Mouse (Mus musculus) WW6 (cell line): Measurements from ENCODE around the gene Mthfs.
"Not testable (repeated sequence)": the region's sequence is repeated elsewhere in the genome, so short reads cannot be mapped to it uniquely, and the experiment has no call there.

Source experiments
- DNase-seq: peaks from one replicate; pipeline ENCODE4 v3.0.0-alpha.2; 2013; ENCODE audit warnings: low read depth, low spot score

The Mthfs gene

DNA sequence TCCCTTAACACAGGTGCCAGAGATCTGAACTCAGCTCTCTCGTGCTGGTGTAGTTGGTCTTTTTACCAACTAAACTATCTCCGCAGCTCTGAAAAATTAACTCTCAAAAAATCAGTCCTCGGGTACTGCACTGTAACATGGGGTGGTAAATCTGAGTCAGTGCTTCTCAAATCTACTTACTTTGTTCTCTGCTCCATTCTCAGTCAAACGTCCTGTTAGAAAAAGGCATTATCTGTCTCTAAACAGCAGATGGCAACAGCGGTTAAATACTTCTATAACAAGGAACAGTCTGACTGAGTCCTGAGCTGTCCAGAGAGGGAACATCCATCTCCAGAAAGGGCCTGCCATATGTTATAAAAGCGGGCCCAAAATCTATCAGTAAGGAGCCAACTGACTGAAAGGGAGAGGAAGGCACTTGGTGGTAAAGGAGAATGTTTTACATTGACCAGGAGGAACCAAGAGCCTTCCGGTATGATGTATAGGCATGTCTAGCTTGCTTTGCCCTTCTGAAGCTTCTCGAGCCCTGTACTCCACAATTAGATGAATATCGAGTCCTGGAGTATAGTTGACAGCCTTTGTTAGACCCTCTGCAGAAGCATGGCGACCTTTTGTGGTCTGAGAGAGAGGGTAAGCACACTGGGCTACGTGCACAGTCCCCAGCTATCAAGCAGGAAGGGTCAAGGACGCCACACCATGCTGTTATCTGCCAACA is at the start of gene Mthfs:
Mthfs (plus strand) TSS at position 324 of the 712 bp plus-strand sequence.
- DNase-seq = not testable (repeated sequence)

DNA sequence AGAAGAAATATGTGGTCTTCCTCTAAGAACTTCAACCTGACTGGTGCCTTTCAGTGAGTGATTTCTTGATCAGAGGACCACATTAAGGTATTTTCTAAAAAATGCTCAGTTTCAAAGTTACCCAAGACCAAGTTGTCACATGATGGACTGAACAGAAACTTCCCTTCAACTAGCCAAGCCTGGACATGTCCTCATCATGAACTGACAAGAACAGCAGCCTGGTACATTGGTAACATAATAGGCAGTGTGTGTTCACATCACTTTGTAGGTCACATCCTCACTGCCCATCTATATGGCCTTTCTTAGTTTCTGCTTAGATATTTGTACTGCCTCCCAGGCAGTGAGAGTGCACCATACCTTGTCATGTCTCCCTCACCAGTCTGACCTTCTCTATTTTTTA is 37.9 kb upstream of the Mthfs start:
- not testable (repeated sequence) for DNase-seq

DNA sequence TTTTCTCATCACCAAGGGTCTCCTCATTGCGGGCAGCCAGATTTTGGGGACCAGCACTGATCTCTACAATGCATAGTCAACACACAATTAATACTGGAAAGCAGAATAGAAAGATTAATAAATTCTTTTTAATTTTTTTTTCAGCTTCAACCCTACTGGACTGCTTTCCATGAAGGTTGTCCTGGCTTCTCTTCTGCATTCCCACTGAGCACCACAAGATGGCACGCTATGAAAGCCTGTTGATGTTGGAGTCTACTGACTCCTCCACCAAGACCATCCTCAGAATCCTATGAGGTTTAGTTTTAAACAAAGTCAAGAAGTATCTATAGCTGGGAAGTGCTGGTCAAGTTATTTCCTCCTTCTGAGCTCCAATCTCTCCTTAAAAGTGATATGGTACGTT is 31.6 kb upstream of the Mthfs start:
- DNase-seq = not testable (repeated sequence)

DNA sequence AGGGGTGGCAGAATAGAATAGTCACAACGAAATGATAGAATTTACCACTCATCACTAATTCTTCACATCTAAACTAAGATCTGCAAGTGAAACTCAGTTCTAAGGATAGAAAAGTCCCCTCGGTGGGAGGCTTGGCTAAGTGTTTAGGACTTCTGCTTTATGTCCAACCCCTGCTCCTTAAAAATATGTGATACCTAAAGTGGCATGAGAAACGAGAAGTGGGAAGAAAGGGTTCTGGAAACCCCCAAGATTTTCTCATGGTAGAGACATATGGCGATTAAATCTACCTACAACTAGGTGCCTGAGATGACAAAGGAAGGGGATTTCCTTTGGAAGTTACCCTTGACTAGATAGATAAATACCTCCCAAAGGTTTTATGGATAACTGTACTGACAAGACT is 31.0 kb upstream of the Mthfs start:
- DNase-seq = not testable (repeated sequence)

DNA sequence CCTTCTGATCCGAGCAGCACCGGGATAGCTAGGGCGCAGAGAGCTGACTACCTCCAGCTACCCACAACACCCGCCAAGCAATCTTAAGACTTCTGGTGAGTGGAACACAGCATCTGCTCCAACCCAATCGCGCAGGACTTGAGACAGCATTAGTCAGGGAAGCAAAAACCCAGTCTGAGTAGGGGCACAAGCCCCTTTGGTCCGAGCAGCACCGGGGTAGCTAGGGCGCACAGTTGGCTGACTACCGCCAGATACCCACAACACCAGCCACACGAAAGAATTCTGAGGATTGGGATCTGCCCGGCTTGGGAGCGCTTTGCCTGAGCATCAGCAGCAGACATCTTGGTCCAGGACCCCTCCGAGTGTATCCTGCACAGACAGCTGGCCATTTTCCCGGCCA is 23.5 kb upstream of the Mthfs start:
- not testable (repeated sequence) for DNase-seq

DNA sequence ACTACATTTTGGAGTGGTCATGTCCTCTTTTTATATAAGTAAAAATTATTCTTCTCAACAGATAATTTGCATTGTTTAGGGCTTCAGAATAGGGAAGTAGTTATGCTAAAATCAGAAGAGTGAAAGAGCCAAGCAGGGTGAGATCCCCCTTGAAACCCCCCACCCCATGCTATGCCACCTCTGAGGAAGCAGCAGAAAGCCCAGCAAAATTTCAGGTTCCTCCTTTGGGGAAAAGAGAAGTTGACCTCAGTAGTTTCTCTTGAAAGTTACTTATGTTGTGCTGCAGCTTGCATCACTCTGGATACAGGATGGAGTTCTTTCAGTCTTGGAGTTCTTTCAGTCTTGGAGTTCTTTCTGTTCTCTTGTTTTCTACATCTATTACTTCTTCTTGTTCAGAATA is 15.0 kb upstream of the Mthfs start:
- DNase-seq = not testable (repeated sequence)

DNA sequence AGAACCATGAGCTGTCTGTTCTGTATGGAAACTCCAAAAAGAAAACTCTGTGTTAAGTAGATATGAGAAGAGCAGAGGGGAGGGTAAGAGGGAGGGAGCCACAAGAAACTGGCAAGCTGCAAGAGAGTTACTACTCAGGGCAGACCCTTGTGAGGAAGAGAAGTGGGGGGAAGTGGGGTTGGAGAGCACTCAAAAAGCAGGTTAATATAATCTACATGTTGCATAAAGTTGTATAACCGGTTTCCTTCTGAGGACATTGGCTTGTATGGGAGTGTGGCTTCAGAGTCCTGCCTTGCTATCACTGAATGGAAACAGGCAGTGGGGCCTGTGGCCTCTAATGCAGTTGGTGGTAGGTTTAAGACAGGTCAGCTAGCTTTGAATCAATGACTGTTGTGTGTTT is 13.0 kb upstream of the Mthfs start:
- not testable (repeated sequence) for DNase-seq

DNA sequence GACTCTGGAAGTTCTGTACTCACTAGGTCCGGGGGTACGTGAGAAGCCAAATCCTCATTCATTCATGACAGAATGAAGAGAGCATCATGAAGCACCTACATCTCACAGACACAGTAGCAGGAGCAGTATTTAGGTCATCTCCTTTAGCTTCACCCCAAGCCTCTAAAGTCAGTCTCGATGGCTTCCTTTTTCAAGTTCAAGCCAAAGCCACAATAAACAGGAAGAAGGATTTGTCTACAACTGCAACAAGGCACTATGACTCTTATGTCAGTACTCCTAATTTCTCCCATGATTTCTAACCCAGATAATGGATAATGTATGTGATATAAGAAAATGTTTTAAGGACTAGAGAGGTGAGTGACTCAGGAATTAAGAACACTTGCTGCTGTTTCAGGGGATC is 12.1 kb upstream of the Mthfs start:
- DNase-seq = not testable (repeated sequence)

DNA sequence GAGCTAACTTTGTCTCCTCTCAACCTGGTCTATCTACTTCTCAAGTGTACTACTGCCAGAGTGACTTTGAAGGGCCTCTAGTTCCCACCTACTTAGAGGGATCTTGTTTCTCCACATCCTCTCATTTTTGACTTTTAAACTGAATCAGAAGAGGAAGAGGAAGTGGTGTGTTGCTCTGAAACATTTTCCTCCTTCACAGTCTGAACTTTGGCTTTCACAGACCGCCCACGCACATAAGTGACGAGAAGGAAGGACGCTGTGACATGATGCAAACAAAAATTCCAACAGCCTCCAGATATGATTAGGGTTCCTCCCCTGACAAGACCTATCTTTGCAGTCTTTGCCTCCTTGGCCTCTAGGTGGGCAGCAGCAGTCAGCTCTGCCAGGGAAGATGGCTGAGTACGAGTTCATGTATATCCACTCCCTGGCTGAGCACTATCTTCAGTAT is 11.5 kb upstream of the Mthfs start, which contains the start of the genes Bcl2a1b and Gm29094:
Bcl2a1b (plus strand) TSS at position 241 of the 448 bp plus-strand sequence.
Gm29094 (plus strand) TSS at position 411 of the 448 bp plus-strand sequence.
- not testable (repeated sequence) for DNase-seq

DNA sequence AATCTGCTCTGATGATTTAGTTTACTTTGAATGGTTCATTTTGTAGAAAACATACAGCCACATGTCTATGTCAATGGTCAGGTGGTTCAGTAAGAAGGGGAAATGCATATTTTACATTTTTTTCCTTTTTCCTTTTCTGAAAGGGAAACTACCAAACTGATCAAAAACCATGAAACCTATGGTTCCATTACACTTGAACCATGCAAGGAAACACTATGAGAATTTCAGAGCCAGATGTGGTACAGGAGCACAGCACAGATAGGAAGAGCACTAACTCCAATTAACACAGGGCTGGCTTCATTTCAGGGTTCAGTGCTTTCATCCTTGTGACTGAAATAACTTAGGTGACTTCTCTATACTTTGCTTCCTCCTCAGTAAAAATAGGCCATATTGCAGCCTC is 8.2 kb upstream of the Mthfs start:
- not testable (repeated sequence) for DNase-seq

DNA sequence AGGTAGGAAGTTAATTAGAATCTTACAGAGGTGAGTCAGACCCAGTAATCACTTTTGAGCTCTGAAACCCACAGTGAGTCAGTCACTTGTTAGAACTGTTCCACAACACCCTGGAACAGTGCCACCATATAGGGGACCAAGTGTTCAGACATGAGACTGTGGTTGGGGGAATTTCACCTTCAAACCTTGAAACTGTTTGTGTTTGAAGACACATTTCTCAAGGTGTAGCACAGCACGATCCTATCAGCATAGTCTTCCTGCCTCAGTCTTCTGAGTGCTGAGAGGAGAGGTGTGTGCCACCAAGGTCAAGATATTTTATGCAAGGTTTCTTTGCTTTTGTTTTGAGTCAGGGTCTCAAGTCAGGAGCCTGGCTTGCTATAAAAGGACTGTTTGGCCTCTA is 1.5 kb upstream of the Mthfs start:
- not testable (repeated sequence) for DNase-seq

DNA sequence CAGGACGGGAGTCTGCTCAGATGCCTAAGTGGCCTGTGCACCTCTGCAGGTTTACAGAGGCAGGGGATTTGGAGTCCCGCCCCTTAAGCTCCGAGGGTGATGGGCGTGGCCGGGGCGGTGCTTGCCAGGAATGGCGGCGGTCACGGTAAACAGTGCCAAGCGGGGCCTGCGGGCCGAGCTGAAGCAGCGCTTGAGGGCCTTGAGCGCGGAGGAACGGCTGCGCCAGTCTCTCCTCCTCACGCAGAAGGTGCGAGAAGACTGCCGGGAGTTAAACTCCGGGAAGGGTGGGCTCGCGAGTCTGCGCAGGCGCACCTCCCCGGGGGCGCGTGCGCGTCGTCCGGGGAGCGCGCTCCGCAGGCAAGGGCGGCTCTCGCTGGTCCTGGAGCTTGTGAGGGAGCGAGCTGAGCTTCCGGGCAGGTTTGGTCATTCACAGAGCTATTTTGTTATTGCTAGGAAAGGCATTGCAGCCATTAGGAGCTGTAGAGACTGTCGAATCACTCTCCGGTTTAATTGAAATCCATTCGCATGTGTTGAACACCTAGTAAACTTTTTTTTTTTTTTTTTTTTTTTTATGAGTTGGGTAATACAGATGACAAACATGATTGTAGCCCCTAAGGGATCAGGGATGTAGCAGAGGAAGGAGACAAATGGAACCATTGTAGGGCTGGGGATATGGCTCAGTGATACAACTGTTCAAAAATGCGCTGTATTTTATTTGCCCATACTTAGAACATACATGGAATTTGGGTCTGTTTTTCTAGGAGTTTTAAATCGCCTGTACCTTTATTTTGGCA is 786 bp downstream of the Mthfs start:
- DNase-seq = not testable (repeated sequence)

DNA sequence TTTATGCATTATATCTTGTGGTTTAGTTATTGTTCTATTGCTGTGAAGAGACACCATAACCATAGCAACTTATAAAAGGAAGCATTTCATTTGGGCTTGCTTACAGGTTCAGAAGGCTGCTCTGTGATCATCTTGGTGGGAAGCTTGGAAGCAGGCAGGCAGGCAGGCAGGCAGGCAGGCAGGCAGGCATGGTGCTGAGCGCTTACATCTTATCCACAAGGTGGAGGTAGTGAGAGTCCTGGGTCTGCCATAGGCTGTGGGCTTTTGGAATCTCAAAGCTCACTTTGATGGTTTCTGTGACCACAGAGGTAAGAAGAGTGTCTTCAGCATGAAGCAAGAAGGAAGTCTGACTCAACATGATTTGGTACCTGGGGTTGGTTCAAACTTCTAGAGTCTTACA is 2.0 kb downstream of the Mthfs start:
- DNase-seq = not testable (repeated sequence)

DNA sequence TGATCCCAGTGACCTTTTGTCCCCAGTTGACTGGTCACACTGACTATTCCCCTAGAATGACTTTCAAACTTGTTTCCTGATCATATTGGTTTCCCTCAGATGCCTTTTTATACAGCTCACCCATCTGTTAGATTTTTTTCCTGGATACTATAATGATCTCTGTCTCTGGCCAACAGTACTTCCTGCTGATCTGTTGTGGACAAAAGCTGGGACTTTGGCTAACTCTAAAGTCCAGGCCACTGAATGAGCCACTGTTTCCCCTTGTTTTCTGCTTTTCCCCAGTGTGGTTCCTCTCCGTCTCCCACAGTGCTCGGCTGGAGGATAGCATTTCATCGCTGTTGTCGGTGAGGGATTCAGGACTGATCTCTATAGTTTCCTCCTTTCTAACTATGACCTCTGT is 7.7 kb downstream of the Mthfs start:
- not testable (repeated sequence) for DNase-seq

DNA sequence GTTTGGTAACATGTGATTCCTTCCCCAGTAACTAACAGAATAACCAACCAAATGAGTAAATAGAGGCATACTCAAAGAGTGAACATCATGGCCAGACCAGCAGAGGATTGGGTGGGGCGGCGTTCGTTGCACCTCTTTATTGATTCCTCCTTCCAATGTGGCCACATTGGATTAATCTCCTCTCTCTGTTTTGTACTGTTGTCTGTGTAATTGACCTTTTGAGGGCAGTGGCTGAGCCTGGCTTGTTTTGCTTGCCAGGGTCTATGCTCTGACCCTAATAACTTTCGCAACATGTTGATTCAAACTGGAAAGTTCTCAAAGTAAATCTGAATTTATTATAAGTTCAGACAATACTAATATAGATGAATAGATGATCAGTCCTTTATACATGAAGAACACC is 9.2 kb downstream of the Mthfs start:
- DNase-seq = not testable (repeated sequence)

DNA sequence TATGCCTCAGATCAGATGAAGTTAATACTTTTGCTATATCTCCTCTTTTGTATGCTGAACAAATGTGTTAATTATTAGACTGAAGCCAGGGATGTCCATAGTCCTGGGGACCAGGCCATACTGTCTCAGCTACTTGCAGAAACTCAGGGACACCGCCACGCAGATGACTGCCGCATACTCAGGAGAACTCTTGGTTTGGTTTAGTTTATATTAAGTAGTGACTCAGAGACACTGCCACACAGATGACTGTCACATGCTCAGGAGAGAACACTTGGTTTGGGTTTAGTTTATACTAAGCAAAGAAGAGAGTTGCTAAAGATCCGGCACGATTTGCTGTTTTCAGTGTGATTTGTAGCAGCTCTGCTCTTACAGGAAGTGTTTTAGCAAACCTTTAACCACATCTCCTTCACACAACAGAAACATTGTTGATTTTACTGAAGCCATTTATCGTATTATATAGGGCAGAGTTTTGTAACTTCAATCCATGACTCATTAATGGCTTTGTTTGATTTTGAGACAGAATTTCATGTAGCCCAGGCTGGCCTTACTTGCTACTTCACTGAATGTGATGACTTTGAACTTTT is 10.3 kb downstream of the Mthfs start:
- not testable (repeated sequence) for DNase-seq

DNA sequence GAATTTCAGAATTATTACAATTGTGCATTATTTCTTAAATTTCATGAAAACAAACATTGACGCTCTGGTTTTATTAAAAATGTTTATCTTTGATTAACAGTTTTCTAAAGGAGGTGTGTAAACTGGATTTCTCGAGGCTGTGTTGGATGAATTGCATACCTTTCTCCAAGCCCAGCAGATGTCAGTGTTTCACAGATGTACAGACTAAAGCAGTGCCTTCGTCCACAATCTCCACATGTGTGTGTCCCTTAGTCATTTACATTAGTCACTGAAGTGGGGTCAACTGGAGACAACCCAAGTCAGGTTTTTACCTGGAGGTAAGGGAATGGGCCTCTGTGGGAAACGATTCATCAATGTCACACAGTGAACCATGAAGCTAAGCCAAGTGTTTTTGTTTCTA is 15.6 kb downstream of the Mthfs start:
- DNase-seq = no peak

DNA sequence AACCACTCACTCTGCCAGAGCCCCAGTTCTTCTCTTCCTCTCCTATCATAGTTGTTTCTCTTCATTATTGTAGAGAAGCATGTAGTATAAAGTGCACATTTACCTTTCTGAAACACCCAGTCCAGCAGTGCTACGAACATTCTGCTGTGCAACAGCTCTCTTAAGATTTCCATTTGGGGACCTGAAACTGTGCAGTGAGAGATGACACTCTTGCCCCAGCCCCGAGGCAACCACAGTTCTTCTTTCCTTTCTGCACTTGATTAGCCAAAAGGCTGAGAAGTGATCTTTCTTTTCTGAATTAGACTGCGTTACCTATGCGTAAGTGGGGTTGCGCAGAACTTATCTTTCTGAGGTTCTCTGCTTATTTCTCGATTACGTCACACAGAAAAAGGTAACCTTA is 17.6 kb downstream of the Mthfs start:
- DNase-seq = no peak

DNA sequence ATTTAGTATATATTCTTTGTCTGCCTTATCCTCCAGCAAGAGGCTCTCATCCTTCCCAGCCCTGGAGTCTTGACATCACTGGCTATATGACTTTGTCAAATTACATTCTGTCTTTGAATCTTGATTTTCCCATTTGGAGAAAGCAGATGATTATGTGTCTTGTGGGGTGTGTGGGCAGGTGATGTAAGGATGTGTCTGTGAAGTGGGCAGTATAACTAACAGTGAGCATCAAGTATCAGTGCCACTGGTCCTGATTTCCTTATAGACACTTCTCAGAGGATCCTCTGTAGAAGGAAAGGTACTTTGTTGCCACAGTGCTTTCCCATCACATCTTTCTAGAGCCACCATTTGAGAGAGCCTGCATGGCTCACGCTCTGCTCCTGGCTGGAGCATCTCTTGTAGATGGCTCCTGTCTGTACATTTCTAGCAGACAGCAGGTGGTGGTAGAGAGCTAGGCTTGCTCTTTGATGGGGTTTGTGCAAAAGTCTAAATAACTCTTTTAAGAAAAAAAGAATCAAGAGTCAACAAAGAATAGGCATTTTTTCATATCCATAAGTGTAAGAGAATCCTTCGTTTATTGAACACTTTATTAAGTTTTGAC is 20.5 kb downstream of the Mthfs start:
- DNase-seq = not testable (repeated sequence)

DNA sequence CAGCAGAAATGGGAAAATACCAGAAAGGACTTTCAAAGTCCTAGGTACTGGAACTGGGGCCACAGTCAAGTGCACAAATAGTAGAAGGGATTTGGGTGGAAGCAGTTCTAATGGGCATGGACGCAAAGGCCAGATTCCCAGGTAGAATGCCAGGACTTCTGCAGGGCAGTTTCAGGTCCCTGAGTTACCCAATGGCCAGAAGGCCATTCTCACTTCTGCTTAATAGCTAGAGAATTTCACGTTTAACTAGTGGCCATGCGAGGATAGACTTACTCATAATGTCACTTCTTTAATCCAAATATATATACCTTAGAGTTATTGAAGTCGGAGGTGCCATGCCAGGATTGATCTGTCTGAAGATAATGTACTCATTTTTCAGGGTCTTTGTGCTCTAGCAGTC is 26.7 kb downstream of the Mthfs start:
- not testable (repeated sequence) for DNase-seq

DNA sequence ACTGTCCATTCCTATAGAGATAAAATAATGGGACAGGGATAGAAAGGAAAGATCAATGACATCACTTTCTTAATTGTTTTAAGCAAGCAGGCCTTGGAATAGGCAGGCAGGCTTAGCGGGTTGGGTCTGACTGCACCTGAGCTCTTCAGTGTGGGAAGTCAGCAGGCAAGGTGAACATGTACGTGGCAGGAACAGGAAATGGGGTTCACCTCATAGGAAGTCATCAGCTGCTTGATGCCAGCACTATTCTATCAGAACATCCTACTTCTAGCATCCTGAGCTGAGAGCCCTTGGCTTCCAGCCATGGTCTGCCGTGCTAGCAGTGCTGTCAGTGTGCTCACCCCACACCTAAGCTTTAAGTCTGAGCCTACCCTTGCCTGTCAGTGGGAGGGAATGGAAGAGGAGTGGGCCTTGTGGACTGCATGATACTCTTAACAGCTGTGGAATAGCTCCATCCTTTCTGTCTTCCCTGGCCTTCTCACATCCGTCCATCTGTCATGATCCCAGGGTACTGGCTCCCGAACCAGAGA is 28.6 kb downstream of the Mthfs start:
- not testable (repeated sequence) for DNase-seq
